Mouse (Mus musculus): ENCODE measurements around the gene Cyp2d9. TPM values are rescaled to one million over a fixed set of nuclear protein-coding genes. Genes with fewer than 3 reads are reported as not detected.
"Not testable (repeated sequence)": the region's sequence is repeated elsewhere in the genome, so short reads cannot be mapped to it uniquely, and the experiment has no call there.

The Cyp2d9 gene
- not detected in 2 replicates for polyA plus RNA-seq (2015; fragmentation: Nextera tagmentation; extraction: Ambion mirVana)

DNA sequence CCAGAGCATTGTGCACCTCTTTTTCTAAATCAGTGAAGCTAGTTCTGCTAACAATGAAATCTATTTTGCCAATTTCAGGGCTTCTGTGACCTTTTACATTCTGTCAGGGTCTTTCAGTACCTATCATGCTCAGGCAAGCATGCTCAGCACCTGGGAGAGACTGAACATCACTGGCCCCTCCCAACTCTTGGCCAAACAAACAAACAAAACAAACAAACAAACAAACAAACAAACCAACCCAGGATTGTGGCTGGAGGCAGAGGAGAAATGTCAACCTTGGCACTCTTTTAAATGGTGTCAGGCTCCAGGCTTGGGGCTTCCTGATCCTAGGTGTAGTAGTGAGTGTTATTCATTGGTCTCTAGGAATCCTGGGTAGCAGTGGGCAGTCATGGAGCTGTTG, at the start of gene Cyp2d9:
TSS of gene Cyp2d9 (plus strand) at position 301 of the 400 bp plus-strand sequence.
- Histone ChIP-seq H3K27me3 (replicated peaks) (no peaks in the 10 kb centered on the region), H3K27ac (replicated peaks) (no peak within 1 kb of the TSS), H3K4me3 (replicated peaks) (no peak within 1 kb of the TSS), H3K9ac (replicated peaks) (no peak within 1 kb of the TSS), H3K36me3 (no peaks in the 10 kb centered on the region), H3K9me3 (replicated peaks) (0 out of 2 replicates have a peak, but pooled peaks cover 6% of the 10 kb centered on the region), H3K4me1 (peaks cover 1% of the 10 kb centered on the region; the same call in 1 of the 2 replicates), H3K4me2 (no peak within 1 kb of the TSS)
- ATAC-seq (ENCODE audit: low FRiP score), result no peak

DNA sequence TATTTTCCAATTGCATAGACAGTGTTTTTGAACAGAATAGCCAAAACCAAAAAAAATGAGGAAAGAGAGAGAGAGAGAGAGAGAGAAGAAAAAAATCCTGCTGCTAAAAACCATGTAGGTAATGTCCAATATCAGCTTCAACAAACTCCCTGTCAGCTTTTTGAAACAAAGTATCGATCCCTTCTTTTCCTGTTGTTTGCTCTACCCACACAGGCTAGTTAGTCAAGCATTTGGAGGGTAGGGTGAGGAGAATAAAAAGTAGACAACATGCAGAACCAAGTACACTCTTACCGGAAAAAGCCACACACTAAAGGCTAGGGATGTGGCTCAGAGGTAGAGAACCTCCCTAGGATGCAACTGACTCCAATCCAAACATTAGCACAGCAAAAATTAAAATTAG, 47.5 kb upstream of the Cyp2d9 start:
- Histone ChIP-seq H3K9me3 (replicated peaks) (no peaks in the 10 kb centered on the region), H3K4me1 (peaks cover 6% of the 10 kb centered on the region; the same call in 1 of the 2 replicates), H3K36me3 (no peaks in the 10 kb centered on the region), H3K27me3 (replicated peaks) (no peaks in the 10 kb centered on the region), H3K4me3 (replicated peaks) (no peak overlapping the region), H3K27ac (replicated peaks) (no peak overlapping the region), H3K9ac (replicated peaks) (no peak overlapping the region), H3K4me2 (no peak overlapping the region)
- WGBS, result 96% methylated on average over 2 of the region's 2 CpGs
- ATAC-seq (ENCODE audit: low FRiP score), result no peak

DNA sequence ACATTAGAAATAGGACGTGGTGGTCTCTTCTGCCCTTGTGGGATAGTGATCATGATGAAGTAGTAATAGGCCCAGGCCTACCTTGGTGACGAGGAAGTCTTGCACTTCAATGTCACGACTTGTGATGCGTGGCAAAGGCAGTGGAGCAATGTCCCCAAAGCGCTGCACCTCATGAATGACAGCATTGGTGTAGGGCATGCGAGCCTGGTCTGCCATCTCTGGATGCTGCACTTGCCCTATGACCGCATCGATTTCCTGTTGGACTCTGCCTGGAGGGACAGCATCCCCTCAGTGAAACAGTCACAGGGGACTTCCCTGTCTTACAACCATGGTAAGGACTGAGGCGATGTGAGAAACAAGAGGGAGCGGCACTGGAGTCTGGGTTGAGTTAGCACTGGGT, 43.3 kb upstream of the Cyp2d9 start:
- not testable (repeated sequence) for H3K4me3 ChIP-seq (replicated peaks); ATAC-seq (ENCODE audit: low FRiP score); H3K9me3 ChIP-seq (replicated peaks); H3K9ac ChIP-seq (replicated peaks); H3K4me2 ChIP-seq; H3K27me3 ChIP-seq (replicated peaks); H3K36me3 ChIP-seq; H3K27ac ChIP-seq (replicated peaks); H3K4me1 ChIP-seq
- 94% methylated on average over 10 of the region's 10 CpGs for WGBS

DNA sequence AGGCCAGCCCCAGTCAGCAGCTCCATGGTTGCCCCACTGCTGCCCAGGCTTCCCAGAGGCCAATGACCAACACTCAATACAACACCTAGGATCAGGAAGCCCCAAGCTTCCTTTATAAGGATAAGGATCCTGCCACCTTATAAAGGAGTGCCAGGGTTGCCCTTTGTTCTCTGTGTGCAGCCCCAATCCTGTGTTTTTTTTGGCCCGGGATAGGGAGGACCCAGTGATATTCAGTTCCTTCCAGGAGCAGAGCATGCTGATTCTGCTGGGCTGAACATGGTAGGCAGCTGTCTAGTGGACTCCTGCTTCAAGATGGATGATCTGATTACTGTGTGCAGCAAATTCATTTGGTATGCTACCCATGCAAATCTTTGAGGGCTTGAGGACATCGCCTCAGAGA, 39.3 kb upstream of the Cyp2d9 start, which contains the start of gene Cyp2d11:
TSS of gene Cyp2d11 (minus strand) at position 101 of the 400 bp plus-strand sequence.
- H3K9me3 ChIP-seq (replicated peaks); H3K4me2 ChIP-seq; H3K36me3 ChIP-seq; H3K27me3 ChIP-seq (replicated peaks); H3K9ac ChIP-seq (replicated peaks); H3K4me1 ChIP-seq; H3K27ac ChIP-seq (replicated peaks); ATAC-seq (ENCODE audit: low FRiP score); H3K4me3 ChIP-seq (replicated peaks): not testable (repeated sequence)
- 86% methylated on average over 2 of the region's 2 CpGs for WGBS

DNA sequence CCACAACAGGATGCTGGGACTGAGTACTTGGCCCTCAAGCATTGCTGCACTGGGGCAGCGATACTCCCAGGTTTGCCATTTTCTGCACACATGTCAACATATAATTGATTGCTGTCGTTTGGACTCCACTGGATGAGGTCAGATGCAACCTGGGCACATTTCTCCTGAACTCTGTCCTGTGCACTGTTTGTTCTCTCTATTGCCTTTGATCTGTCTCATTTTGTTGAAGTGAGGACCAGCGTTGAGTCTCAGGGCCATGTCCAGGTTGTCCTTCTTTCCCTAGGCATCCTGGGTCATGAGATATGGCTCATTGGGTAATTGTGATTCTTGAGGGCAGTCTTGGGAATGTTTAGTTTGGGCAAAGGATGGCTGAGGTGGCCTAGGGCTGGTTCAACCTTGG, 37.3 kb upstream of the Cyp2d9 start:
- H3K4me1 ChIP-seq, result not testable (repeated sequence)
- WGBS, result 88% methylated on average over 3 of the region's 3 CpGs

DNA sequence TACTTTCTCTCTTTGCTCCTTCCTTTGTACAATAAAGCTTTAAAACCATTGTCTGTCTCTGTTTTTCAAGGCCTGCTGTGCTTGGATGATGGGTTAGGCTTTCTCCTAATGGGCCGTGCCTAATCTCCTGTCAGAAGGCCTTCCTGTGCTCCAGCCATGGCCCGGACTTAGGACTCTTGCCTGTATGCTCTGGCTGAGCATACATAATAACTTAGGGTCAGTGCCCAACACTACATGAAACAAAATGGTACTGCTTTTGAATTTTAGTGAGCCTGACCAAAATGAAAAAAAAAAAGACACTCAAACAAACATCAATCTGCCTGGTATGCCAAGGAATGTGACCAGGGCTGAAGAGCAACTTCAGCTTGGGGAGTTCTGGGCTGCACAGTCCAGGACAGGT, 31.7 kb upstream of the Cyp2d9 start:
- no peak for ATAC-seq (ENCODE audit: low FRiP score)
- H3K4me2 ChIP-seq, result no peak overlapping the region
- H3K4me3 ChIP-seq (replicated peaks), result no peak overlapping the region
- H3K36me3 ChIP-seq, result no peaks in the 10 kb centered on the region
- no peak overlapping the region for H3K9ac ChIP-seq (replicated peaks)
- H3K27me3 ChIP-seq (replicated peaks), result no peaks in the 10 kb centered on the region
- no peaks in the 10 kb centered on the region for H3K9me3 ChIP-seq (replicated peaks)
- WGBS, result 18% methylated on average over 2 of the region's 2 CpGs
- H3K27ac ChIP-seq (replicated peaks), result no peak overlapping the region
- H3K4me1 ChIP-seq, result no peaks in the 10 kb centered on the region

More for the DNA sequence above, 37.3 kb upstream of the Cyp2d9 start:
- ATAC-seq (ENCODE audit: low FRiP score); H3K9me3 ChIP-seq (replicated peaks); H3K36me3 ChIP-seq; H3K9ac ChIP-seq (replicated peaks); H3K4me2 ChIP-seq; H3K4me3 ChIP-seq (replicated peaks); H3K27ac ChIP-seq (replicated peaks); H3K27me3 ChIP-seq (replicated peaks): not testable (repeated sequence)

DNA sequence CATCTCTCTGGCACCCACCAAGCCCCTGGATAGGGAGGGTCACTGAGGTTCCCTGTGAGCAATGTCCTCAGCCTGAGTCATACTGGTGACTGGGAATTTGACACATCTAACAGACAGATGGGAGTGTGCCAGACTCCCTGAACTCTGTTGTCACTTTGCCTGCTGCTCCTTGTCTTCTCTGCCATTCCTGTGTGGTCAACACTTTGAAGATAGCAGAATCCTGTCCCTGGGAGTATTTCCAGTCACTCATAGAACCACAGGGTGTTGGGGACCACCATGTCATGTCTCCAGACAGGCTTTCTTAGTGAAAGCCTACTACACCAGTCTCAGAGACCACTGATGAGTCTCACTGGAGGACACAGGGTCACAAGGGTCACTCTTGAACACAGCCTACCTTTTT, 31.1 kb upstream of the Cyp2d9 start:
- Histone ChIP-seq H3K9ac (replicated peaks) (no peak overlapping the region), H3K36me3 (no peaks in the 10 kb centered on the region), H3K27me3 (replicated peaks) (no peaks in the 10 kb centered on the region), H3K4me2 (no peak overlapping the region), H3K9me3 (replicated peaks) (no peaks in the 10 kb centered on the region), H3K4me3 (replicated peaks) (no peak overlapping the region), H3K27ac (replicated peaks) (no peak overlapping the region), H3K4me1 (no peaks in the 10 kb centered on the region)
- ATAC-seq (ENCODE audit: low FRiP score), result no peak

DNA sequence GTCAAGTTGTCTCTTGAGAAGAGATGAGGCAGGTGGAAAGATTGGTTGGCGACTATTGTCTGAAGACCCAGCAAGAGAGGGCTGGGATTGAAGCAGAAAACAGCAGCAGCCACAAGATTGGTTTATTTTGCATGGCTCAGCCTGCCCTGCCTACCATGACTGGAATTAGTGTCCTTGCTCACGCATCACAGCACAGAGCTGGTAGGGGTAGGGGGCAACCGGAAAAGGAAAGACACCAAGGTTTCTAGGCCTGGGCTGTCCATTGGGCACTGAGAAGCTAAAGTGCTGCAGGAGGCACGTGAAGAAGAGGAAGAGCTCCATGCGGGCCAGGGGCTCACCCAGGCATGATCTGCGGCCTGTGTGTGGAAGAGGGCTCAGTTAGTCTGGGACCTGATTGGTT, 30.5 kb upstream of the Cyp2d9 start:
- no peaks in the 10 kb centered on the region for H3K27me3 ChIP-seq (replicated peaks)
- 89% methylated on average over 6 of the region's 6 CpGs for WGBS
- H3K4me3 ChIP-seq (replicated peaks), result no peak overlapping the region
- H3K36me3 ChIP-seq, result no peaks in the 10 kb centered on the region
- no peak for ATAC-seq (ENCODE audit: low FRiP score)
- no peak overlapping the region for H3K27ac ChIP-seq (replicated peaks)
- H3K9me3 ChIP-seq (replicated peaks), result no peaks in the 10 kb centered on the region
- H3K4me1 ChIP-seq, result no peaks in the 10 kb centered on the region
- no peak overlapping the region for H3K4me2 ChIP-seq
- H3K9ac ChIP-seq (replicated peaks), result no peak overlapping the region

DNA sequence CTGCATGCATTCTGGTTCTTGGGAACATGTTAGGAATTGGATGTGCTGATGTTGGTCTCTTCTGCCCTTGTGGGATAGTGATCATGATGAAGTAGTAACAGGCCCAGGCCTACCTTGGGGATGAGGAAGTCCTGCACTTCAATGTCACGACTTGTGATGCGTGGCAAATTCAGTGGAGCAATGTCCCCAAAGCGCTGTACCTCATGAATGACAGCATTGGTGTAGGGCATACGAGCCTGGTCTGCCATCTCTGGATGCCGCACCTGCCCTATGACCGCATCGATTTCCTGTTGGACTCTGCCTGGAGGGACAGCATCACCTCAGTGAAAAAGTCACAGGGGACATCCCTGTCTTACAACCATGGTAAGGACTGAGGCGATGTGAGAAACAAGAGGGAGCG, 29.6 kb upstream of the Cyp2d9 start:
- Histone ChIP-seq H3K4me2 (no peak overlapping the region), H3K27ac (replicated peaks) (no peak overlapping the region), H3K4me1 (no peaks in the 10 kb centered on the region), H3K9me3 (replicated peaks) (no peaks in the 10 kb centered on the region), H3K9ac (replicated peaks) (no peak overlapping the region), H3K36me3 (no peaks in the 10 kb centered on the region), H3K4me3 (replicated peaks) (no peak overlapping the region), H3K27me3 (replicated peaks) (no peaks in the 10 kb centered on the region)
- 95% methylated on average over 9 of the region's 9 CpGs for WGBS
- ATAC-seq (ENCODE audit: low FRiP score), result no peak

DNA sequence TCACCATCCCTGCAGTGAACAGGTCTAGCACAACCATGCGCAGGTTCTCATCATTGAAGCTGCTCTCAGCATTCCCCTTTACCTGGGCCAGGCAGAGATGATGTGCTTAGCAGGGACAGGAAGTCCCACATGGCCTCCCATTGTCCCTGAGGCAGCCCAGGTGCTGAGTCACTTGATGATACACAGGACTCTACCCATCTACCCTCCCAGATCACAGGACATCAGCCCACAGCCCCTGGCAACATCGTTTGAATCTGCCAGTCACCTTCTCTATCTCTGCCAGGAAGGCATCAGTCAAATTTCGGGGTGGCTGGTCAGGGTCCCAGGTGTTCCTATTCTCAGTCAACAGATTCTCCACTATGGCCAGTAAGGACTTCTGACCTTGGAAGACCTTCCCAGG, 29.1 kb upstream of the Cyp2d9 start:
- H3K9me3 ChIP-seq (replicated peaks), result no peaks in the 10 kb centered on the region
- H3K4me2 ChIP-seq, result no peak overlapping the region
- ATAC-seq (ENCODE audit: low FRiP score), result no peak
- no peak overlapping the region for H3K4me3 ChIP-seq (replicated peaks)
- H3K9ac ChIP-seq (replicated peaks), result no peak overlapping the region
- no peaks in the 10 kb centered on the region for H3K36me3 ChIP-seq
- WGBS, result 90% methylated on average over 3 of the region's 3 CpGs
- no peaks in the 10 kb centered on the region for H3K4me1 ChIP-seq
- H3K27ac ChIP-seq (replicated peaks), result no peak overlapping the region
- H3K27me3 ChIP-seq (replicated peaks), result no peaks in the 10 kb centered on the region

DNA sequence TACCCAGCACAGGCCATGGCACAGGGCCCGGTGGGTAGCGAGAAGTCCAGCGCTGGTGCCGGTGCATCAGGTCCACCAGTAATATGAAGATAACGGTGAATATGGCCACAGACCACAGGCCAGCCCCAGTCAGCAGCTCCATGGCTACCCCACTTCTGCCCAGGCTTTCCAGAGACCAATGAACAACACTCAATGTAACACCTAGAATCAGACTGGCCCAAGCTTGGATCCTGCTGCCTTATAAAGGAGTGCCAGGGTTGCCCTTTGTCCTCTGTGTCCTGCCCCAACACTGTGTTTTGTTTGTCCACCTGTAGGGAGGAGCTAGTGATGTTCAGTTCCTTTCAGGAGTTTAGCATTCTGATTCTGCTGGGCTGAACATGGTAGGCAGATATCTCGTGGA, 26.3 kb upstream of the Cyp2d9 start, which contains the start of gene Cyp2d10:
TSS of gene Cyp2d10 (minus strand) at position 215 of the 400 bp plus-strand sequence.
- no peak for ATAC-seq (ENCODE audit: low FRiP score)
- no peaks in the 10 kb centered on the region for H3K9me3 ChIP-seq (replicated peaks)
- H3K36me3 ChIP-seq, result no peaks in the 10 kb centered on the region
- H3K4me3 ChIP-seq (replicated peaks), result no peak within 1 kb of the TSS
- no peaks in the 10 kb centered on the region for H3K4me1 ChIP-seq
- 91% methylated on average over 6 of the region's 6 CpGs for WGBS
- no peak within 1 kb of the TSS for H3K4me2 ChIP-seq
- no peak within 1 kb of the TSS for H3K27ac ChIP-seq (replicated peaks)
- no peak within 1 kb of the TSS for H3K9ac ChIP-seq (replicated peaks)
- no peaks in the 10 kb centered on the region for H3K27me3 ChIP-seq (replicated peaks)

DNA sequence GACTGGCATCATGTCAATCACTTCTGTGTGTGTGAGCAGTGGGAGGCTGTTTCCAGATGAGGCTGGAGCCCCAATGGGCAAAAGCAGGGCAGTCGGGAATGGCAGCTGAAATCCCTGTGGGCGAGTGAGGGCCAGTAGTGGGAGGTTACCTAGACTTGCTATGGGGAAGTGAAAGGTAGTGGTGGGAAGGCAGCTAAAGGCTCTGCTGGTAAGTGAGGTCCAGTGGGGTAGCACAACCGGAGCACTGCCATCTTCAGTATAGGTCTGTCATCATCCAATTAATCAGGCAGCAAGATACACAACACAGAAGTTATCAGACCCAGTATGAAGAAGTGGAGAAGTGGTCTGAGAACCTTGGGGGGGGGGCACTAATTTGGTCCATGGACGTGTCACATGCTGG, 25.7 kb upstream of the Cyp2d9 start:
- Histone ChIP-seq H3K27me3 (replicated peaks) (no peaks in the 10 kb centered on the region), H3K9ac (replicated peaks) (no peak overlapping the region), H3K4me3 (replicated peaks) (no peak overlapping the region), H3K4me1 (no peaks in the 10 kb centered on the region), H3K9me3 (replicated peaks) (no peaks in the 10 kb centered on the region), H3K27ac (replicated peaks) (no peak overlapping the region), H3K36me3 (no peaks in the 10 kb centered on the region), H3K4me2 (no peak overlapping the region)
- no peak for ATAC-seq (ENCODE audit: low FRiP score)
- 82% methylated on average over 4 of the region's 4 CpGs for WGBS
